Mouse (Mus musculus): ENCODE data around the gene Meis1.

The Meis1 gene

GRCm38 (mm10) chr11:18990244-18990677 lies 28.5 kb downstream of the Meis1 start:
- DNase-seq (ENCODE audit: low read depth, low spot score), result no peak

GRCm38 (mm10) chr11:18989669-18990243 lies 29.0 kb downstream of the Meis1 start:
- DNase-seq (ENCODE audit: low read depth, low spot score), result no peak

DNA sequence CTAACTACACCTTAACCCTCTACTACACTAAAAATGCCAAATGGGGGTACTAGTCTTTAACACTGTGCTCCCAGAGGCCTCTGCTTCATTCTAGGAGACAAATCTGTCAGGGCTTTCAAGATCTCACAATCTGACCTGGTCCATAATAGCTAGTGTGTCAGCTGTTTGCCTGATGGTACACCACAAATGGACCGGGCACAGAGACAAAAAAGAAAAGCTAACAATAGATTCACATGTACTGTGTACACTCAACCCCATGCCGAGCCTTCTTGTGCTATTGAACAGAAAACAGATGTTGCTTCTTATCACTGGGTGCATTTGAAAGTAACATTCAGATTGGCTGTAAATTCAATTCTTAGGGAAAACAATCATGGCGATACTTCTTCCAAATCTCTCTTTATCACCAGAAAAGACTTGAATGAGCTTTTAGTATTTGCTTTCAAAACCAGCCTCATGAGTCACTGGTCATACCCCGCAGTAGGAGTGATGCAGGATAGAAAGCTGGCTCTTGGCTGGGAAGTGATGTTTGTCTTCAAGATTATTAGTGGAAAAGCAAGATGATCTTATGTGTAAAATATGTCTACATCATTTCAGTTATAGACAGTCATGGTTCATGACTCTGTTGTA lies 30.0 kb downstream of the Meis1 start:
- DNase-seq (ENCODE audit: low read depth, low spot score), result no peak

- DNase-seq (ENCODE audit: low read depth, low spot score), result no peak
Measured at GRCm38 (mm10) chr11:18983813-18984212, 35.0 kb downstream of the Meis1 start.

- DNase-seq (ENCODE audit: low read depth, low spot score), result no peak
Measured at GRCm38 (mm10) chr11:18983294-18983693, 35.5 kb downstream of the Meis1 start.

DNA sequence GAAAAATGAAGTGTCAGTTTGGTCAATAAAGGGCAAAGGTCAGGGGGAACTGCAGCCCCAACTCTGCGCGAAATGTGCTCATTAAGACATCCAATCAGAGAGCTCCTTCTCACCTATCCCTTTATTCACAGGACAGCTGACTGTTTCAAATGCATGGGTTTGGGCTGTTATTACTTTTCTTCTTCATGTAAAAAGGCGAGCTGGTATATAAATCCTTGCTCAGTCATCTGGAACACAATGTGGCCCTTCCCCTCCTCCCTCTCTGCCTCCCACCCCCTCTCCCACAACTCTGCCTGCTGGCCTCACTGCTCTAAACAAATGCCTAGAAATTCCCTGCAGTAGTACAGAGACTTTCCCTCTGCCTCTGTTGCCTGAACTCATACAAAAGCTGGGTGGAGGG lies 36.5 kb downstream of the Meis1 start:
- no peak for DNase-seq (ENCODE audit: low read depth, low spot score)

DNA sequence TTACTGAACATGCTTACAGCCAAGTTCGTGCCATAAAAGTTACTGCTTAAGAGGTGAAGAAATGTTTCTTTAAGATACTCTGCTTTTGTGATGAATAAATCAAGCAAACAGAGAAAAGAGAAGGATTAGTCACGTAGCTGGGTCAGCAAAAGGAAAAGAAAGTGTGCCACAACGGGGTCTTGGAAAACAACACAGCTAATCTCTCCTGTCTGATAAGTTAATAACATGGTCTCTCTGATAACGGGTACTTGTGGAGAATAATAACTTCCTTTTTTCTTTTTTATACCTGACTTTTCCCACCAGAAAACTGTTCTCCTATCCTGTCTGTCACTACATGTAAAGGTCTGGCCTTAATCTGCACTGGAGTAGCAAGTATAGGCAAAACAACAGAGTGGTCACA lies 37.4 kb downstream of the Meis1 start:
- DNase-seq (ENCODE audit: low read depth, low spot score), result no peak

DNA sequence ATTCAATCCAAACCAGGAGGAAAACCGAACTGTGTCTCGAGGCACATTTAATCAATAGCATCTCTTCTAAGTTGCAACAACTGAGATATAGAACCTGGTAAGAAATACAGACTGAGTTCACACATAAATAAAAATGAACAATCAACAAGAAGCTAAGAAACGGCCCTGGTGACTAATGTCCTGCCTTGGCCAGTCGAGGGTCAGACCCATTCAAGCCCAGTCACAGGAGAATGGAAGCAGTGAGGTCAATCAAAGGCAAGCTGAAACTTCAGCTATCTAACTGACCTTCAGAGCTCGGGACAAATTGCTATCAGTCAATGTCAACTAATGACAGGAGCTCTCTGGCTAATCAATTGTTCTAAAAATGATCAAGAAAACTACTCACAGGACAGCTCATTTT lies 38.2 kb downstream of the Meis1 start:
- no peak for DNase-seq (ENCODE audit: low read depth, low spot score)

- no peak for DNase-seq (ENCODE audit: low read depth, low spot score)
Measured at GRCm38 (mm10) chr11:18975087-18975486, 43.7 kb downstream of the Meis1 start.

GRCm38 (mm10) chr11:18973808-18974207 lies 45.0 kb downstream of the Meis1 start:
- no peak for DNase-seq (ENCODE audit: low read depth, low spot score)

GRCm38 (mm10) chr11:18972968-18973367 lies 45.8 kb downstream of the Meis1 start:
- DNase-seq (ENCODE audit: low read depth, low spot score), result no peak

- DNase-seq (ENCODE audit: low read depth, low spot score), result no peak
Measured at GRCm38 (mm10) chr11:18971551-18971950, 47.2 kb downstream of the Meis1 start.

DNA sequence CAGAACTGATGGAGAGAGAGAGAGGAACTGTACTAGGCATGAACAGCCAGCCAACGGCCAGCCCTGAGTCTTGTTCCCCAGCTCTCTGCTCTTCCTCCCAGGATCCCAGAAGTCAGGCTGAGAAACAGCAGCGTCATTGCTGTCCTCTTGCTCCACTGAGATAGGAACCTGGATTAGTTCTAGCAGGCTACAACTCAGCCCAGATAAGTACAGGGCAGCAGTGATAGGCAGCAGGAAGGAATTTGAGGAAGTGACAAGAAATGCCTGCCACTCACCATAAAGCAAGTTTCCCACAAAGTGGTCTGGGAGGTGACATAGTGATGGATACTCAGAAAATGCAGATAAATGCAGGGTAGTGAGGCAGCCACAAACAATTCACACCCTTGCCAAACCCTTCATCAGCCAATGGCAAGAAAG lies 48.9 kb downstream of the Meis1 start:
- DNase-seq (ENCODE audit: low read depth, low spot score), result no peak

- no peak for DNase-seq (ENCODE audit: low read depth, low spot score)
Measured at GRCm38 (mm10) chr11:18964418-18964817, 54.4 kb downstream of the Meis1 start.

DNA sequence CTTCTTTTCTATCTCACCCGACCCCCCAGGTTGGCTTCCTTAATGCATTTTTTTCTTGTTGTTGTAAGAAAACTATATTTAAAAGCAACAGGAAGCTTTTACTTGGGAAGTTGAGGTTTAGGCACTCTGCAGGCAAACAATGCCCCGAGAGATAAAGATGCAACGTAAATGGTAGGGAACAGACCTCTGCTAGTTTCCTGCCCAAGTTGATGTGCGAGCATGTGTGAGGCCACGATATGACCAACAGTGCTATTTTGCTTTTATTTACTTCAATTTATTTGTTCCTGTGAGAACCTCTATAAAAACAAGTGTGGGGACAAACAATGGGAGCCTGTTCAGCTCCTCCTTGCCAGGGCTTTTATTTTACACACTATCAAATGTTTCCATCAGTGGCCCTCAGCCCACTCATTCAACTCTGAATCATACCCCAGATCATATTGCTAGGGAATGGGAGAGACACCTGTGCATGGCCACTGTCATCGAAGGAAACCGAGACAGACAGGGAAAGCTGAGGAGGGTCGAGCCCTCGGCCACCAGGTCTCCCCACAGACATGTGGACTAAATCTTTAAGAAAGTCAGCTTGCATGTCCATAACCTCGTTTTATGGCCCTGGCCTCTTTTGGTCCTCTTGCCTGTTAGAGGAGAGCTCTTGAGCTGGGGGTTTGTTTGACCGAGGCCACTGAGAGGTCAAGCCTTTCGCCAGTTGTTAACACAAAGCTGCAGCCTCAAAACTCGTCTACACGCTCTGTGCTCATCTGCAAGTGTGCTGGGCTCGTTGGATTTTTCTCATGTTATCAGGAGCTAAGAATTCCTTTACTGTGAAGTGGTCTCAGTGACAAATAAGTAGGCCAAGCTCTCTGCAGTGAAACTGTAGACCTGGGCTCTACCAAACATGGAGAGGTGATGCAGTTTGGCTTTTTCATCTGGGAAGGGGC lies 55.3 kb downstream of the Meis1 start:
- DNase-seq (ENCODE audit: low read depth, low spot score), result no peak

DNA sequence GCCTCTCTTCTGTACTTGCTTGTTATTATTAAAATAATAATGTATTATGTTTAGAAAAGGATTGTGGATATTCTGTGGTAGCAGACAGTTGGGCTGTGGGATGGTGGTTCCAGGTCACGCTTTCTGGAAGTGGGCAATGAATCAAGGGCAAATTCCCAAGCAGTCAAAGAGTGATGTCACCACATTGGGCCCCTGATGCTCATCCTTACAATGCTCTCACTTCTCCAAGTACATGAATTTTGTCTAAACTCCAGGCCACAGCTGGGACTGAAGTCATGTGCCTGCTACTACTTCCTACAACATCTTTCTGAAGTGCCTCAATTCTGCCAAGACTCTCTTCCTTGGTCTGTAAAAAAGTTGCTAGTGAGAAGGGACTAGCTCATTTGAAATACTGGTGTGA lies 59.3 kb downstream of the Meis1 start:
- no peak for DNase-seq (ENCODE audit: low read depth, low spot score)

- DNase-seq (ENCODE audit: low read depth, low spot score), result no peak
Measured at GRCm38 (mm10) chr11:18957805-18958770, 60.7 kb downstream of the Meis1 start.

- DNase-seq (ENCODE audit: low read depth, low spot score), result no peak
Measured at GRCm38 (mm10) chr11:18957097-18957804, 61.5 kb downstream of the Meis1 start.

GRCm38 (mm10) chr11:18955969-18956368 lies 62.8 kb downstream of the Meis1 start:
- DNase-seq (ENCODE audit: low read depth, low spot score), result no peak

- DNase-seq (ENCODE audit: low read depth, low spot score), result no peak
Measured at GRCm38 (mm10) chr11:18954852-18955251, 63.9 kb downstream of the Meis1 start.

DNA sequence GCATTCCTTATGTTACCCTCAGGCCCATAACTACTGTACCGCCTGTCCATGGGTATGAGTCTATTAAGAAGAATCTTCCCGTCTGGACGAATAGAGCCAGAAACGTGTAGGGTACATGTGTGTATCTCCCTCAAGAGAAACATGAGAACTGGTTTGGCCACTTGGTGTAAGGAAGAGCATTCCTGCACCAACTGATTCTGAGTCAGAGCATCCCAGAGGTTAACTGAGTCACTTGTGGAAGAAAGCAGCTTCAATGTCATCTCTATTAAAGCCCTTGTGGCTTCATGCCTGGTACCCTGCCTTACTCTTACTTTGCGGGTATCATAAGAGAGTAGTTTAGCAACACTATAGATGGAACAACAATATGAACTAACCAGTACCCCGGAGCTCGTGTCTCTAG lies 64.9 kb downstream of the Meis1 start:
- no peak for DNase-seq (ENCODE audit: low read depth, low spot score)

Data from c-Kit-negative CD71-positive TER-119-positive erythroid progenitor cells, embryonic 14.5 days (primary cell).